In genomic region chr4:98228193-98228592, GRCm38 (mm10) we compare ENCODE assay signal across 28 mouse cellular contexts.
"Had no signal": no experiment of that assay in that cellular context is flagged by ENCODE, and none has a peak within 500 bp of the region (broad histone marks: within the 10 kb centered on the region; RNA-seq: fewer than 3 reads in every experiment).

No protein-coding gene starts in this region.

- H3K27me3 ChIP-seq: embryonic facial prominence, embryonic 12.5 days; embryonic facial prominence, embryonic 13.5 days; embryonic facial prominence, embryonic 15.5 days; forebrain, embryonic 12.5 days; forebrain, embryonic 13.5 days; forebrain, embryonic 15.5 days had no signal

- ATAC-seq: forebrain, embryonic 13.5 days; forebrain, embryonic 14.5 days; forebrain, embryonic 15.5 days; forebrain, embryonic 16.5 days; forebrain, postnatal 0 days had no signal

- H3K4me3 ChIP-seq: embryonic facial prominence, embryonic 10.5 days; embryonic facial prominence, embryonic 12.5 days; embryonic facial prominence, embryonic 13.5 days; embryonic facial prominence, embryonic 15.5 days; erythroblast, embryonic 14.5 days; forebrain, embryonic 10.5 days; forebrain, embryonic 12.5 days; forebrain, embryonic 13.5 days; forebrain, embryonic 15.5 days; gastrocnemius, adult 2 months had no signal

- H3K36me3 ChIP-seq: embryonic facial prominence, embryonic 10.5 days; embryonic facial prominence, embryonic 12.5 days; embryonic facial prominence, embryonic 13.5 days; embryonic facial prominence, embryonic 15.5 days; forebrain, embryonic 10.5 days; forebrain, embryonic 12.5 days; forebrain, embryonic 15.5 days had no signal

- H3K27ac ChIP-seq: embryonic facial prominence, embryonic 10.5 days; embryonic facial prominence, embryonic 12.5 days; embryonic facial prominence, embryonic 13.5 days; embryonic facial prominence, embryonic 15.5 days; forebrain, embryonic 10.5 days; forebrain, embryonic 12.5 days; forebrain, embryonic 13.5 days; forebrain, embryonic 15.5 days; gastrocnemius, adult 2 months had no signal

- H3K9me3 ChIP-seq: embryonic facial prominence, embryonic 10.5 days; embryonic facial prominence, embryonic 12.5 days; embryonic facial prominence, embryonic 13.5 days; embryonic facial prominence, embryonic 15.5 days; forebrain, embryonic 10.5 days; forebrain, embryonic 12.5 days; forebrain, embryonic 13.5 days; forebrain, embryonic 15.5 days had no signal

- DNase-seq: cerebellum, adult 18-20 months; cerebellum, adult 2 months; cerebellum, adult 8-10 months; cerebellum, adult 9-10 months; cerebellum, adult 9-11 months; cerebellum, postnatal 10 days; cerebellum, postnatal 14 days; cerebellum, postnatal 25 days; cerebellum, postnatal 36 days; embryo, embryonic 11 days; forebrain, postnatal 0 days; gastrocnemius, adult 2 months; gastrocnemius, postnatal 10 days; gastrocnemius, postnatal 14 days; gastrocnemius, postnatal 25 days; gastrocnemius, postnatal 36 days; heart, adult 11 months had no signal

- H3K4me2 ChIP-seq: embryonic facial prominence, embryonic 12.5 days; embryonic facial prominence, embryonic 13.5 days; embryonic facial prominence, embryonic 15.5 days; forebrain, embryonic 12.5 days; forebrain, embryonic 13.5 days; forebrain, embryonic 15.5 days had no signal

- H3K9ac ChIP-seq: embryonic facial prominence, embryonic 12.5 days; embryonic facial prominence, embryonic 13.5 days; embryonic facial prominence, embryonic 15.5 days; forebrain, embryonic 12.5 days; forebrain, embryonic 13.5 days; forebrain, embryonic 15.5 days; forebrain, postnatal 0 days had no signal
